8 mouse cellular contexts compared by ENCODE assay signal in genomic region chr16:95347202-95347601, GRCm38 (mm10).
DNase-seq lines count a peak whose midpoint lies in the region; ATAC-seq and TF ChIP-seq lines count a peak whose summit lies in the region.

No protein-coding gene starts in this region.

- H3K9me3 ChIP-seq in hindbrain, embryonic 13.5 days = no peaks in the 10 kb centered on the region
- no peaks in the 10 kb centered on the region for H3K9me3 ChIP-seq in hindbrain, embryonic 12.5 days (replicated peaks)
- no peaks in the 10 kb centered on the region for H3K9me3 ChIP-seq in kidney, postnatal 0 days (replicated peaks; ENCODE audit: low read length)

- H3K9ac ChIP-seq in hindbrain, embryonic 13.5 days = no peak overlapping the region
- H3K9ac ChIP-seq in hindbrain, embryonic 12.5 days = no peak overlapping the region
- H3K9ac ChIP-seq in kidney, postnatal 0 days (ENCODE audit: low read depth, low read length) = no peak overlapping the region

- no peak overlapping the region for H3K4me2 ChIP-seq in hindbrain, embryonic 13.5 days
- no peak overlapping the region for H3K4me2 ChIP-seq in hindbrain, embryonic 12.5 days (replicated peaks)
- no peak overlapping the region for H3K4me2 ChIP-seq in kidney, postnatal 0 days (ENCODE audit: low read length)

- no peaks in the 10 kb centered on the region for H3K36me3 ChIP-seq in hindbrain, embryonic 13.5 days
- no peaks in the 10 kb centered on the region for H3K36me3 ChIP-seq in hindbrain, embryonic 12.5 days
- no peaks in the 10 kb centered on the region for H3K36me3 ChIP-seq in kidney, postnatal 0 days (ENCODE audit: insufficient read depth, low read length)

- H3K27me3 ChIP-seq in hindbrain, embryonic 13.5 days = peaks cover 6% of the 10 kb centered on the region; the same call in 1 of the 2 replicates
- H3K27me3 ChIP-seq in hindbrain, embryonic 12.5 days = no peaks in the 10 kb centered on the region
- no peaks in the 10 kb centered on the region for H3K27me3 ChIP-seq in kidney, postnatal 0 days (ENCODE audit: insufficient read depth, low read length)

- peaks cover 3% of the 10 kb centered on the region; the same call in 1 of the 2 replicates for H3K4me1 ChIP-seq in hindbrain, embryonic 13.5 days (replicated peaks)
- peaks cover 9% of the 10 kb centered on the region; the same call in 1 of the 2 replicates for H3K4me1 ChIP-seq in hindbrain, embryonic 12.5 days
- no peaks in the 10 kb centered on the region for H3K4me1 ChIP-seq in kidney, postnatal 0 days (replicated peaks; ENCODE audit: insufficient read depth, low read length)

- DNase-seq in heart, adult 8-10 months (ENCODE audit: low spot score) = peak; percentile 60
- peak; percentile 63 for DNase-seq in kidney, postnatal 0 days (ENCODE audit: low spot score)
- DNase-seq in thymus, postnatal 0 days (ENCODE audit: low spot score) = no peak
- DNase-seq in testis, postnatal 10 days (ENCODE audit: low spot score) = no peak

- H3K27ac ChIP-seq in hindbrain, embryonic 13.5 days = peak overlapping the region; percentile 13; the same call in 1 of the 2 replicates
- H3K27ac ChIP-seq in hindbrain, embryonic 12.5 days = no peak overlapping the region
- no peak overlapping the region for H3K27ac ChIP-seq in kidney, postnatal 0 days

- no peak for TF ChIP-seq CTCF in kidney, postnatal 0 days (IDR thresholded peaks at IDR 0.05; ENCODE audit: low read depth)

- 20% methylated on average over 3 of the region's 3 CpGs for WGBS in hindbrain, embryonic 13.5 days
- WGBS in hindbrain, embryonic 12.5 days = 9% methylated on average over 3 of the region's 3 CpGs
- WGBS in kidney, postnatal 0 days = 23% methylated on average over 3 of the region's 3 CpGs

- no peak overlapping the region for H3K4me3 ChIP-seq in hindbrain, embryonic 13.5 days
- no peak overlapping the region for H3K4me3 ChIP-seq in hindbrain, embryonic 12.5 days
- H3K4me3 ChIP-seq in kidney, postnatal 0 days (replicated peaks; ENCODE audit: low read depth, low read length) = no peak overlapping the region

- ATAC-seq in hindbrain, embryonic 13.5 days (ENCODE audit: low FRiP score) = no peak
- no peak for ATAC-seq in hindbrain, embryonic 12.5 days (ENCODE audit: low FRiP score)
- ATAC-seq in kidney, postnatal 0 days (replicated peaks; ENCODE audit: low FRiP score, low read depth) = no peak
- ATAC-seq in megakaryocyte progenitor cell, adult 5-6 weeks (replicated peaks; ENCODE audit: poor library complexity) = 0 out of 2 replicates have a peak, but pooled peaks have one; percentile 19
- ATAC-seq in frontal cortex, adult (ENCODE audit: low TSS enrichment) = no peak

Comparison
In these comparisons a context has a peak if more than half of its experiments do, and no peak if none do; other contexts are left out.
1. DNase-seq: peak in heart, adult 8-10 months (single experiment) and kidney, postnatal 0 days (single experiment); none in thymus, postnatal 0 days (single experiment) and testis, postnatal 10 days (single experiment).